Mouse (Mus musculus) lung, postnatal 25 days (tissue): ENCODE measurements around the gene Prkcb.

Experiments used
- DNase-seq: peaks from one replicate; pipeline ENCODE4 v3.0.0; 2022; ENCODE audit warnings: low spot score

Prkcb gene

DNA sequence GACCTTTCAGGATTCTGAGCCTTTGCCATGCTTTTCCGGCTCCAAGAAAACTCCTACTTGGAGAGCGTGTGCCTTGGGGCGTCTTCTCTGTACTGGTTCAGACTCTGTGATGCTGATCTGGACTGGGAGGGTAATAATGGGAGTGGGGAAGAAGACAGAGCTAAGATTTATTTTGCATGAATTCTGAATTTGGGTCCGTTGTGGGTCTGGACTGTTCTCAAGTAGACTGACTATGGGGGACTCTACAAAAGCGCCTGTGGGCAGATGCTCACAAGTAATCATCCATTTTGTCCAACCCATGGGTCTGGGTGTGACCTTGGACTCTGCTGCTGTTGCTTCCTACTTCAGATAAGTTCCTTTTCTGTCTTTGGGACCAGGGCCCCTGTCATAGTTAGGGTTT is 240.1 kb downstream of the Prkcb start:
- DNase-seq, result no peak

DNA sequence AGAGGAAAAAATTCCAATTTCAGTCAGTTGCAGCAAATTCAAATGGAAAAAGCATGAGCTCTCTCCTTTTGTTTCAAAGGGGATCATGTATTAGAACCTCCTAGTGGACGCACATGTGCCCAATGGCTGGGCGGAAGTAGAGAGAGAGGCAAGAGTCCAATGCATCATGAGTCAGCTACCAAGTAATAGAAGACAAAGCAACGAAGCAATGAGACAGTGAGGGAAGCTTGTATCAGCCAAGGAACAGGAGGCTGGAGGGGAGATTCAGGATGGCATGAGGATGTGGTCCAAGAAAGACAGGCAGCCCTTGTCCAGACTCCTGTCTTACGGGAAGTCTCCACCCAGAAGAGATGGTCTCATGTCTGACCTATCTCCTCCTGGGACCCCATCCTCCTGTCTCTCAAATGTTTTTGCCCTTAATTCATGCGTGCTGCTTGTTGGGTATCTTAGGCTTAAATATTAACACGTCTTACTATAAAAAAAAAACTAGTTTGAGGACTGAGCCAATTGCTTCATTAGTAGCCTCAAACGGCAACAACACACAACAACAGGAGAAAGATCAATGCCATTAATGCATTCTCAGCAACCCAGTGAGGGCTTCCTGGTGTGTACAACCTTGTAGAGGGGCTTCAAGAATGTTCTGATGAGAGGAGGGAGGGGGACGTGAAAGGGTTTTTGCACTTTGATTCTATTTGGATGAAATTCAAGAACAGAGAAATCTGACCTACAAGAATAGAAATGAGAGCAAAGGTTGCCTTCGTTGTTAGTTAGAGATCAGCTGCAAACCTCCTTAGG is 245.2 kb downstream of the Prkcb start:
- DNase-seq, result no peak

DNA sequence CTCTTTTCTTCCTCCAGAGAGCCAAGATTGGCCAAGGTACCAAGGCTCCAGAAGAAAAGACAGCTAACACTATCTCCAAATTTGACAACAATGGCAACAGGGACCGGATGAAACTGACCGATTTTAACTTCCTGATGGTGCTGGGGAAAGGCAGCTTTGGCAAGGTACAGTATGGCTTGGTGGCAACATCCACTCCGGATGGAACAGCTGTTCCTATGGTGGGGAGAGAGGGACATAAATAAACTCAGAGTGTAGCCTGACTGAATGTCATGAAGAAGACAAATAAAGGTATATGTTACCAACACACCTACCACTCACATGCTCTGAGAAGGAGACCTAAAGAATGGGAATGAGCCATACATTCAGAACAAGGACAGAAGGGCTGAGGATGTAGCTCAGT is 256.1 kb downstream of the Prkcb start:
- DNase-seq, result no peak

DNA sequence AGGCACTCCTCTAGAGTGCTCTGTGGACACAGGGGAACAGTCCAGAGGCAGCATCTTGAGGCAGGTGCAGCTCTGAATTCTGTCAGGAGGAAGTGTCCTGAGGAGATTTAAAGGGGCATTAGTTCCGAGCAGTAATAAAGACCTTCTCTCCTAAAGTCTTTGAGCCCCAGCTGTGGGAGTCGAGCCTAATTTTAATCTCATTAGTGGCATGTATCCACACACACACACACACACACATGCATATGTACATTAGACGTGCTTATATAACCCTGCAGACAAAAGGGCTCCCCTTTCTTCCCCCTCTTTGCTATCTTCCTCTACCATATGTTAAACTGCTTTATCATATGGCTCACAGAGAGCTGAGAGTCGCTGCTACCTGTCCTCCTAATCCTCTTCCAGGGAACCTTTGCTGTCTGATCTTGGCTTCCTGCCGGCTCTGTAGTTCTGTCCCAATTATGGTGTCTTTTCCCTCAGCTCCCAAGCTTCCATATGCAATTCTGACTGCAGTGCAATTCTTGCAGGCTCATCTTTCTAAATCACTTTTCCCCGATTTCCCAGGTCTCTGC is 268.1 kb downstream of the Prkcb start:
- DNase-seq, result no peak

DNA sequence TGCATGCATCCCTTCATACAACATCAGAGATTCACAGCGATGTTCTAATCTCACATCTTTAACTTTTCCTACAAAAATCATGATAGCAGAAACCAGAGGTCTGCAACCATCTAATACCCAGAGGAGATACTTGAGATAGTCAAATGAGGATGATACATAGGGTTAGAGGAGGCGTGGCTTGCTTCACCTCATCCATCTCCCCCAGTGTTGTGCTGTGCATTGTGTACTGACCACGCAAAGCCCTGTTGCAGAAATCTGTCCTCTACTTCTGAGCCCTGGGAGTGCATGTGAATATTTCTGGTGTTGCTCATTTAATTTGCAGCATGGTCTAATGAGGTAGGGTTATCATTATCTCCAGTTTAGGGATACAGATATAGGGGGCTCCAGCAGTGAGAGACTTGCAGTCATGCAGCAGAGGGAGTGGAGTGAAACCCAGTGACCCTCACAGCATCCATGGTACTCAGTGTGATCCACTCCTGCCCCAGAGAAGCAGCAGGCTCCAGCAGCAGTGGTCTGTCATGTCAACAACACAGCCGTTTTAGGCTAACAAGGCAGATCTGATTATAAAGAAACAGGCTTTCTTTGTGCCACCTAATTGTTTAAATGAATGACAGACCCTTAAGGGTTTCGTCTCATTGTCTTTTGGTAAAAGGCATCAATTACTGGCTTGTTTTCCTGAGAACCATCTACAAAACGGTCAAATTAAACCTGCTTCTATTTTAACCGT is 269.7 kb downstream of the Prkcb start:
- no peak for DNase-seq

DNA sequence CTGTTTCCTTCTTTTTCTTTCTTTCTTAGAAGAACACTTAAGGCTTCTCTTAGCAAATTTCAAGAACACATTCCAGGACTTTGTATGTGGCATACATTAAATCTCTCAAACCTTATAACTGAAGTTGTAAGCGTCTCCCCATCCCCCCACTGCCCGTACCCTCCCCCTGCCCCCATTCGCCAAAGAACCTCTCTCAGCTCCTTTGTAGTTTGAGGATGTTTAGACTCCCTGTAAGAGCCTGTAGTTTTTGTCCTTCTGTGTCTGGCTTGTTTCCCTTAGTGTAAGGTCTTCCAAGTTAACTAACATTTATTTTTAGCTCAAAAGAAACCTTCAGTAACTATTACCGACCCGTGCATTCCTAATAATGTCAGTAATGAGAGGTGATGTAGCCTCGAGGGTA is 270.4 kb downstream of the Prkcb start:
- DNase-seq, result no peak

DNA sequence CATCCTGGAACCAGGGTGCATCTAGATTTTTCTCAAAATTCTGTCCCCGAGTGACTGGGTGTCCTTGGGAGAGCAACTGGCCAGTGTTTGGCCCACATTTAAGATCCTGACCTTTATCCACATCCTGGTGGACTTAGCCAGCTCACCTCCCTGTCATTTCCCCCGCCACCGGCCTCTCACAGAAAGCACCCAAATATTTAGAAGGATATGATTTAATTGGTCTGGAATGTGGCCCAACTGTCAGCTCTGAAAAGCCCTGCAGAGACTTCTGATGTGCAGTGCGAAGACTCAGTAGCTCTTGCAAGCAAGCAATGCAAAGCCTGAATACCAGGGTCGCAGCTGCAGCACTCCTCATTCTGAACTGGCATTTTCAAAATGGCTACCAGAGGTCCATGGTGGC is 274.0 kb downstream of the Prkcb start:
- no peak for DNase-seq

DNA sequence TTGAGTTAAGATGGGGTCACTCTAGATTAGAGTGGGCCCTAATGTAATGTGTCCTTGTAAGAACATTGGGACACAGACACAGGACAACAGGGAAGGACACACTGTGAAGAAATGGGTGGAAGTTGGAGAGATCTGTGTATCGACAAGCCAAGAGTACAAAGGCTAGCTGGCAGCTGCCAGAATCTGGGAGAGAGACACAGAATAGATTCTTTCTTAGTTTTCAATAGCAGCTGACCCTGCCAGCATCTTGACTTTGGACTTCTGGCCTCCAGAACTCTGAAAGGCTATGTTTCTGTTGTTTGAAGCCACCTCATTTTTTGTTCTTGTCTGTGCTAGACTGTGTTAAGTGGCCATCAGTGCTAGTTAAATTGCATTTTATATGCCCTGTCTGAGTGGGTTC is 276.8 kb downstream of the Prkcb start:
- no peak for DNase-seq

DNA sequence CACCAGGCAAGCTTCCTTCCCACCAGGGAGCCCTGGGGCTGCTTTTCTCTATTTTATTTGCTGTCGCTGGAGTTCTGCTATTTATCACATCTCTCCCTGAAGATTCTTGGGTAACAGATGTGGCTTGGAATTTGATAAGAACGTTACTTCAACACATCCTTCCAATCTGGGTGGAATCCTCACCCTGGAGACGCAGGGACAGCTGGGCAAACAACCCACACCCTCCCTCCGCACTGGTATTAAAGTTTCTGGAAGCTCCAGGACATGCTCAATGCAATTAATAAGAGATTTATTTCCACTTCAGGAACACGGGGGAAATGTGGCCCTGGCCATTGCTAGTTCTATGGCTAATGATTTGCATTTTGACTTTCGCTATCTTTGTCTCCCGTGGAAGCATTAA is 277.5 kb downstream of the Prkcb start:
- no peak for DNase-seq

DNA sequence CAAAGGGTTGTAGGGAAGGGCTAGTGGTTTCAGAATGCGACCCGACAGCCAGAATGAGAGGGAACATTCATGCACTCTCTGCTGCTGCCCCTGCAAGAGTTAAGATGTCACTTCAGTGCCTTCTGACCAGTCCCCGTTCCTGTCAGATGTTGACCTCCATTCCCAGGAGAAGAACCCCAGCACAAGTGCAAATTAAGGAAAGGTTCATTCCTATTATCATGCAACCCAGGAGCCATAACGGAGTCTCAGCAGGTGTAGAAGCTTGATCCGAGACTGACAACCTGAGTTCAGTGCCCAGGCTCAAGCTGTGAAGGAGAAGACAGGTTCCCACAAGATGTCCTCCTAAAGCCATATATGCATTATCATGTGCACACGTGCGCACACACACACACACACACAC is 280.2 kb downstream of the Prkcb start:
- no peak for DNase-seq

DNA sequence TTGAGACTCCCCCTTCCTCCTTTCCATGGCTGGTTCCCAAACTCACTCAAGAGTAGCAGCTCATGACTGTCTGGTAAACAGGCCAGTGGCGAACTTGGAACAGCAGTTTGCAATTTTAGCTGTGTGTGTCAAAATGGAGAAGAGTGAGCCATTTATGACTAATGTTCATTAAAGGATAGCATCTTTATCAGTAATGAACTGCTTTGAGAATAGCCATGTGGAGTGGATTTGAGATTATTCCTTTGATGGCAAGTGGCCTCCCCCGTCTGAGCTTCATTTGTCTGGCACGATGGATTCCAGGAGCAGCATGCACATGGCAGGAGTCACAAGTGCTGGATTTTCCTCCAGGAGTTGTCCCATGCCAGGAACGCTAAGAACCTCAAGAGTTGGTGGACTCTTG is 281.9 kb downstream of the Prkcb start:
- no peak for DNase-seq

DNA sequence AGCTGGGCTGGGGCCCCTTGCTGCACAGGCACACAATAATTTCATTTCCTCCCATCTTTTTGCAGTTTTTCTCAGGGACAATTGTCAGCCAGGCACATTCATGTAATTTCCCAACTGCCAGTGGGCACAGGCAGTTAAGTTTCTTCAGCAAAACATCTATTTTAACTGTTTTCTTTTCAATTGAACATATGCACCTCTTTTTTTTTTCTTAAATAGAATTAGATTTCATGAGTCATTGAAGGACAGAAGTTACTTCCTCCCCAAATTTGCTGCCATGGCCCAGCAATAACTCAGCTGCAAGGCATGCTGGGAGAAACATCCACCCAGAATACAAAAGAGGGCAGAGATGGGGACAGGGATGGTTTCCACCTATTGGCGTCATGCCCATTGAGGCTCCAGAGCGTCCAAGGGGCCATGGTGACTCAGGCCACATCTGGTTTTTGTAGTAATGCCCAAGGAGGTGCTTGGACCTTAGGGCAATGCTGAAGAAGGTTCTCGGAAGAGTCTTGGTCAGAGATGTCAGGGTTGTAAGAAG is 284.6 kb downstream of the Prkcb start:
- DNase-seq, result no peak

DNA sequence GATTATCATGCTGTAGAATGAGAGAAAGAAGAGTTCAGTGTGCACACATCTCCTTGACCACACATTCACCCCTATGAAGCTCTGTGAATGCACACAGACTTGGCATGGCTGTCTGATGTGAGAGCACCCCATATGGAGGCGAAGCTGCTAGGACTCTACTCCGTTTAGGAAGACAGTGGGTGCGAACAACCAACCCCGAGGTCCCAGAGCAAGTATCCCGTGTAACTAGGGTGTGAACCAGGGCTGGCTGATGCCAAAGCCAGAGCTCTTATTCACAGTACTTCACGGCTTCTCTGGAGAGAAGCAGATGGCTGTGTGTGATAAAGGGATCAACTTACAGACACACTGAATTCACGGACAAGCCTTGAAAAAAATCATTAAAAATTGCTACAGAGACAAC is 285.9 kb downstream of the Prkcb start:
- DNase-seq, result no peak

DNA sequence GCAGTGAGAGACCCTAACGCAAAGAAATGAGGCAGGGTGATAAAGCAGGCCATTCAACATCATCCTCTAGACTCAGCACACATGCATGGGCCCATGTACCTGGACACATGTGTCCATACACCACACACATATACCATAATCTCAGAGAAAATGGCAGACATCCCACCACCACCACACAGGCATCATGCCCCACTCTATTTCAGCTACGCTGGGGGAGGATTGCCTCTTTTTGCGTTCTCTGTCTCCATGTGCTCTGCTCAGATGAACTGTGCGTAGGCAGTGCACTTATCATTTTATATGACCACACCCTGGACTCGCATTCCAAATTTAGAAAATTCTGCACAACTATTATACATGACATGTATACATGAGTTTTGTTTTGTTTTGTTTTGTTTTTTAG is 286.5 kb downstream of the Prkcb start:
- DNase-seq, result no peak

DNA sequence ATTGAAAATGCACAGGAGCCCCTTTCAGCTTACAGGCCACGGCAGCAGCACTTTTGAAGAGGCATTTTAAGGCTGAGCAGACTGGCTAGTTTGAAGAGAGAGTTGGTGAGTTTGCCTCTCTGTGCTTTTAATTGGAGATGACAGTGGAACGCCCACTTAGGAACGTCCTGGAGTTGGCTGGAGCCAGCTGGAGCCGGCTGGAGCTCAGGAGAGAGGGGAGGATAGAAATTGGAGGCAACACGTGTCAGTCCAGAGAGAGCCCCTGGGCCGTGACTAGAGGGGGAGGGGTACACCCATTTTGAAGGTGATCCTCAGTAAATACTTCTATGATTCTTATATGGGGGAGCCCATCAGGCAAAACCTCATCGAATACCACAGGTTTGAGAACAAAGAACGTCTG is 287.0 kb downstream of the Prkcb start:
- DNase-seq, result no peak

DNA sequence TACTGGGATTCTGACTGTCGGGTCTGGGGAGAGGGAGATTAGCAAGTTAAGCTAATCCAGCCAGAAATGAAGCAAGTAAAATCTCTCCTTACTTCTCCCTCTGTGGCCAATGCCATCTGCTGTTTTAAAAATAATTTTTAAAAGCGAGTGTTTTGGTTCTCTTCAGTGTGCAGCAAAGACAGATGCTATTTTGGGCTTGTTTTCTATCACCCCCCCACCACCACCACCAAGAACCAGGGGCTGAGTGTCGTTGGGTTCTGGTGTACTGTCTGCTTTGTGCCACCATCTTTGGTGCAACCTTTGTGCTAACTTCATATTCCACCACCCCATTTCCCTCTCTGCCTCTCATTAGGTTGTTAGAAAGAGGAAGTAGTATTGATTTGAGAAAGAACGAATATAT is 289.0 kb downstream of the Prkcb start:
- no peak for DNase-seq

DNA sequence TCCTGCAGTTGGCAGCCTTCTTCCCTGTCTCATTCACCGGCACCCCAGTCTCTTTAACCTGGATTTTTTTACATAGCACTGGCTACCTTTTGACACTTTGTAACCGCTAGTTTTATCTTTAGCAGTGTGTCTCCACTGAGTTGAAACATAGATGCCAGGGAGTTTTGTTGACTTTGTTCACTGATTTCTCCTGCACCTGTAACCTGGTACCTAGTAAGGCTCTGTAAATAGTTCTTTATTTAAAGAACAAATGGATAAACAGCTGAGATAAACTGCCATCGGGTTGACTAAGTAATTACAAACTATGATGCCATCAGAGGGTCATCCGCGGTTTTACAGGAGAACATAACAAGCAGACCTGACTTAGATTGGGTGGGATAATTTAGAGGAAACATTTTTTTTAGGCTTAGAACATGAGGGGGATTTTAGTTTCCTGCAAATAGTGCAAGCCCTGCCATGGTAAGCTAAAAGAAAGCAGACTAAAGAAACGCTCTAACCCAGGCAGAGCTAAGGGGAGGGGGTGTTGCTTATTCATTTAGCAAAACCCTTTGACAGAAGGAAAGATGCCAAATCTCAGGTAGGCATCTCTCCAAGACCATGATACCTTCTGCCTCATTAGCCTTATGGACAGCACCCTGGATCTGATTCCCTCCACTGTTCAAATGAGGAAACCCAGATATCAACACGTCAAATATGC is 291.1 kb downstream of the Prkcb start:
- no peak for DNase-seq

DNA sequence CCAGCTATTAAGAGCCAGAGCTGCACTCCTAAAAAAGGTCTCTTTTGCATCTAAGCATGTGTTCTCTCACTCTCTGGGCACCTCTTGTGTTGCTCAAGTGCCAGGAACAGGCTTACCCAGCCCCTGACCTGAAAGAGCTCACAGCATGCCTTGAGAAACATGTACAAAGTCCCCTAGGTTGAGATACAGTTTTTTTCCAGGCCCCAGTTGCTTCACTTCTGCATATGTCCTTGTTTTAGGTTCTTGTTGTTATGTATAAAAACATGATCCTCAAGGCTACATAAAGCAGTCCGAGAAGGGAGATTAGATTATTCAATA is 291.6 kb downstream of the Prkcb start:
- DNase-seq, result no peak

DNA sequence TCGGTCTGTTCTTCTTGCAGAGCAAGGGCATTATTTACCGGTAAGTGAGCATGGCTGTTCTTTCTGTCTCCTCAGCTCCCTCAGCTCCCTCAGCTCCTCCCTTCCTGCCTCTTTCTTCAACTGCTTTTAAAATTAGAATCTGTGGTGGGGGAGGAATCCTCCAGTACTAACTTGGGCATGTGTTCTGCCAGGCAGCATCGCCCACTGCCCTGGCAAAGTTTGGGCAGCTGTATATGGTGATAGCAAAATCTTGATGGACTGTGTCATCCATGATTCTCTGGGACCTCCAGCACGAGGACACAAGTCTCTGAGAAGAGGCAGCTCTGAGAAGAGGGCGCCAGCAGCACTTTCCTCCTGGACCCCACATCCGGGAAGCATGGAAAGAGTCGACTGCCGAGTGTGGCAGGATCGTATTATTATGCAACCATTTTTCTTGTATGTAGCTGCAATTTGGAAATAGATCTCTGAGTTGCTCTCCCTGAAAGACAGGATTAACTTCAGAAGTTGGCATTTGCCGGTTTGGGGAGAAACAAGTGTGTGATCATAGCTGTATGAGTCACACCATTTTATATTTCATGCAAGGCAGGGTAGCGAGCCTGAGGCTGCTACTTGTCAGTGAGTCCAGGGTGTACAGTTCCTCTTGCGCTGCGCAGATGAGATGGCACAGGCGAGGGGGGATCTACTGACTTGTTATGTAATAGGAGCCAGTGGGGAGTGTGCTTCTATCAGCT is 296.0 kb downstream of the Prkcb start:
- DNase-seq, result no peak

DNA sequence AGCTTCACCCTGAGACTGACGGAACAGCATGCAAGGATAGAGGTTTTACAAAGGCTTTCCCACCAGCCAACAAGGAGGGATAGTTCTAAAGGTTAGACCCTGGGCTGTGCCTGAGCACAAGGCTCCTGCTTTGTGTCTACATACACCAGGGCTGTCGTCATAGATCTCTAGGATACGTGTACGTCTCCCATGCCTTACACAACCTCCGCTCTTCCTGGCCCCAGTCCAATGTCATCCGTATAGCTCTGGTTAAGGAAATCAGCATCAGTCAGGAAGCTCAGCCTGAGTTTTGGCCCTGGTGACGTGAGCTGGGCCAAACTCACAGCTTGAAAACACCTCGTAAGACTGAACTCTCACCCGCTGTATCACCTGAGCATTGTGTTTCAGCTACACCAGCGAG is 307.3 kb downstream of the Prkcb start:
- DNase-seq, result no peak

DNA sequence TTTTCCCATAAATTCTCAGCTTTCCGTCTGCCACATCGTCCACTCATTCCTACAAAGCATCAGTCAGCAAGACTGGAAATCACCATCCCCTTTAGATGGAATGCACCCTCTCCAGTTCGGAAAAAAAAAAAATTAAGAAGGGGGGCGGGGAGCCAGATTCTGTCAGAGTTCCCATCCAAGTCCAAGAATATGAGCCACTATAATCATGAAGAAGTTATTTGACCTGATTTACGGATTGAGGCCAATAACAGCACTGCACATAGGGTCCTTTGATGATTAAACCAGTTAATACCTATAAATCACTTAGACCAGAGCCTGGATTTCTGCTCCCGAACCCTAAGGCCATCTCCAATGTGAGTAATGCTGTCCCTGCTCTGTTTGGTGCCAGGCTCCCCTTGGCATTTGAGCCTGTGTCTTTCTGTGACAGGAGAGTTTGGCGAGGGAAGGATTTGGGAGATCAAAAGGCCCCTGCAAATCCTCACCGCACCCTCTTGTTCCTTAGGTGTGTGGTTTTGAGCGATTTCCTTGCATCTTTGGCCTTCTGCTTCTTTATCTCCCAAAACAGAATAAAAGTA is 308.1 kb downstream of the Prkcb start:
- DNase-seq, result no peak

DNA sequence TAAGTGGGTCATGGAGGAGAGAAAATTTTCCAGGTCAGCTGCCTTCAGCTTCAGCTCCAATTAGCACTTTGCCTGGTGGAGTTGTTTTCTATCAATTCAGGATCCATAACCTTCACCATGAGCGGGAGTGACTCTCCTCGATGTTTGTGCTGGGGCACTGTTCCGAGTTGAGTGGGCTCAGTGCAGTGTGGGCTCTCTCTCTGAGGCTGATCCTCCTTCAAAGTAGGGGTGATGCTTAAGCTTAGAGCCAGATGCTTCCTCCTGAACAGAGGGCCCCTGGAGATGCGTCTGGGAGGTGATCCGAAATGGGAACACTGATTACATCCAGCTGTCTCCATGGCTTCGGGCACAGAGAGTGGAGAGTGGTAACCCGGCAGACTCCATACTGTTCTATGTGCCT is 308.8 kb downstream of the Prkcb start:
- DNase-seq, result no peak
